11 mouse cellular contexts compared by ENCODE assay signal in the genomic region with DNA sequence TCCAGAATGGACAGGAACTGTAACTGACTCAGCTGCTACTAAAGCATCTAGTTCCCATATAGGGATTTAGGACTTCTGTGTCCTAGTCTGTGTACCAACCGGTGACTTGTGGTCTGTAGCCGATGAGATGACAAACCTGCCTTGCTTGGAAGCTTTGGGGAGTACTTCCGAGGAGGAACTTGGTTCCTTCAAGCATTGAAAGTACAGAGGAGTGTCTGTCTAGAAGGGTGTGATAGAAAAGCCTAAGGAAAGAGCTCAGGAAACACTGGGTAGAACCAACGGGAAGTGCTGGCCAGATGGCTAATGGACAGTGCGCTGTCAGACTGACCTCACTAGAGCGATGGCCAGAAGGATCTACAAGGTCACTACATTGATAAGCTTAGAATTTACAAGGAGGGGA.
"Had no signal": no experiment of that assay in that cellular context is flagged by ENCODE, and none has a peak within 500 bp of the region (broad histone marks: within the 10 kb centered on the region; RNA-seq: fewer than 3 reads in every experiment).

No protein-coding gene starts in this region.

- DNase-seq: right cerebral cortex, adult 18-20 months; right cerebral cortex, postnatal 14 days; right cerebral cortex, postnatal 25 days; right cerebral cortex, postnatal 4 days; spleen, adult 18-20 months; thymus, adult 18-20 months; thymus, adult 2 months; thymus, postnatal 14 days; thymus, postnatal 25 days; thymus, postnatal 36 days; thymus, postnatal 4 days had no signal
